8 mouse cellular contexts compared by ENCODE assay signal in the genomic region with DNA sequence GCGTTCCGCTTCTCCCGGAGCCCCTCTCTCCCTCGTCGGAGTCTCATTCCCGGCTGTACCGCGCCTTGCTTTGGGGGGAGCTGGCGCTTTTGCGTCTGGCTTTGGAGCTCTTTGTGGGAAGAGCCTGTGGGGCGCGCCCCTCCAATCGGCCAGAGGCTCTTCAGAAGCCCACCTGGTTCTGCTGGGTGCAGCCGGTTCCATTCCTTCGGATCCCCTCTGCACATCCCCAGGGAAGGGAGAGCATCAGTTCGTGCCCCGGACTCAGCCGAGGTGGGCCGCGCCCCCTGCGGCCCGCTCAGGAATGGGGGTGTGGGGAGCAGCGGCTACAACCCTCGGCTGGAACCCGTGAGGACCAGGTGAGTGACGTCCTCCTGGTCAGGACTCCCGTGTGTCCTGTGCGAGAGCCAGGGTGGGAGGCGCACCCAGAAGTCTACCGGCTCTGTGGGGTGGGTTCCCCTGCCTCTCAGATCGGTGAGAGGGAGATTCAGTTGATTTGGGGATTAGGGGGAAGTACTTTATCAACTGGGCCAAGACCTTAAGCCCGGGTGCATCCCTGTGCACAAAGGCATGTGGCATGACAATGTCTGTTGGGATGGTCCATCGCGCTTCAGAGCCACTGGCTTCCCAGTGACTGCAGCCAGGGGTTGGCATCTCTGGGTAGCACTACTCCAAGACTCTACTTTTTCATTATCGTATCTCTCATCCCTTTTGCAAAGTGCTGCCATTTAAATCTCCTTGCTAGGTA. TPM values are rescaled to one million over a fixed set of nuclear protein-coding genes. Genes with fewer than 3 reads are reported as not detected.
DNase-seq lines count a peak whose midpoint lies in the region; ATAC-seq and TF ChIP-seq lines count a peak whose summit lies in the region.

No protein-coding gene starts in this region.

- H3K36me3 ChIP-seq in kidney, adult 2 months (ENCODE audit: control insufficient read depth, insufficient read depth, low read length), result no peaks in the 10 kb centered on the region
- H3K36me3 ChIP-seq in G1E (replicated peaks), result no peaks in the 10 kb centered on the region
- no peaks in the 10 kb centered on the region for H3K36me3 ChIP-seq in forebrain, embryonic 12.5 days (replicated peaks)
- H3K36me3 ChIP-seq in limb, embryonic 13.5 days, result 0 out of 2 replicates have a peak, but pooled peaks cover 1% of the 10 kb centered on the region
- H3K36me3 ChIP-seq in neural tube, embryonic 15.5 days, result no peaks in the 10 kb centered on the region

- H3K9ac ChIP-seq in forebrain, embryonic 12.5 days, result peak overlapping the region; percentile 93
- peak overlapping the region; percentile 89 for H3K9ac ChIP-seq in limb, embryonic 13.5 days
- H3K9ac ChIP-seq in neural tube, embryonic 15.5 days (replicated peaks), result peak overlapping the region; percentile 87

- H3K9me3 ChIP-seq in G1E (replicated peaks), result no peaks in the 10 kb centered on the region
- no peaks in the 10 kb centered on the region for H3K9me3 ChIP-seq in forebrain, embryonic 12.5 days
- no peaks in the 10 kb centered on the region for H3K9me3 ChIP-seq in limb, embryonic 13.5 days
- no peaks in the 10 kb centered on the region for H3K9me3 ChIP-seq in neural tube, embryonic 15.5 days (replicated peaks)

- ATAC-seq in G1E (ENCODE audit: extremely low read depth, insufficient number of reproducible peaks, low FRiP score, poor library complexity, severe bottlenecking), result no peak
- peak; percentile 69 for ATAC-seq in forebrain, embryonic 12.5 days (ENCODE audit: low FRiP score)
- no peak; the same call in none of the 2 replicates for ATAC-seq in limb, embryonic 13.5 days (ENCODE audit: low FRiP score, low read depth)
- ATAC-seq in neural tube, embryonic 15.5 days (ENCODE audit: low FRiP score), result peak; percentile 57

- no peak for TF ChIP-seq POLR2A in kidney, adult 2 months (IDR thresholded peaks at IDR 0.05; ENCODE audit: low read depth, low read length)

- no peaks in the 10 kb centered on the region for H3K27me3 ChIP-seq in kidney, adult 2 months (replicated peaks; ENCODE audit: control insufficient read depth, insufficient read depth, low read length)
- peaks cover 29% of the 10 kb centered on the region for H3K27me3 ChIP-seq in G1E (ENCODE audit: insufficient read depth, low read length)
- H3K27me3 ChIP-seq in forebrain, embryonic 12.5 days, result no peaks in the 10 kb centered on the region
- no peaks in the 10 kb centered on the region for H3K27me3 ChIP-seq in limb, embryonic 13.5 days
- no peaks in the 10 kb centered on the region for H3K27me3 ChIP-seq in neural tube, embryonic 15.5 days (replicated peaks)

- peak overlapping the region; percentile 87 for H3K4me2 ChIP-seq in forebrain, embryonic 12.5 days
- peak overlapping the region; percentile 91 for H3K4me2 ChIP-seq in limb, embryonic 13.5 days (replicated peaks)
- peak overlapping the region; percentile 78 for H3K4me2 ChIP-seq in neural tube, embryonic 15.5 days

- no peak for DNase-seq in kidney, adult 2 months
- DNase-seq in kidney, adult 8-10 months, result no peak
- no peak for DNase-seq in G1E (ENCODE audit: low spot score)
- DNase-seq in spleen, adult 12 weeks (ENCODE audit: low spot score), result no peak
- no peak for DNase-seq in layer of hippocampus, postnatal 36 days

- 5% methylated on average over 35 of the region's 35 CpGs for WGBS in kidney, adult 2 months
- under 1% methylated on average over 35 of the region's 35 CpGs for WGBS in forebrain, embryonic 12.5 days
- under 1% methylated on average over 35 of the region's 35 CpGs for WGBS in limb, embryonic 13.5 days
- under 1% methylated on average over 35 of the region's 35 CpGs for WGBS in neural tube, embryonic 15.5 days

- no peak overlapping the region for H3K27ac ChIP-seq in kidney, adult 2 months (ENCODE audit: insufficient read depth, low read depth, low read length)
- peak overlapping the region; percentile 94 for H3K27ac ChIP-seq in forebrain, embryonic 12.5 days
- peak overlapping the region; percentile 93 for H3K27ac ChIP-seq in limb, embryonic 13.5 days
- H3K27ac ChIP-seq in neural tube, embryonic 15.5 days (replicated peaks), result peak overlapping the region; percentile 84

- H3K4me1 ChIP-seq in kidney, adult 2 months (ENCODE audit: control insufficient read depth, insufficient read depth, low read length), result no peaks in the 10 kb centered on the region
- H3K4me1 ChIP-seq in G1E (ENCODE audit: insufficient read depth, low read depth, low read length), result peaks cover 7% of the 10 kb centered on the region; the same call in 1 of the 2 replicates
- peaks cover 44% of the 10 kb centered on the region for H3K4me1 ChIP-seq in forebrain, embryonic 12.5 days
- peaks cover 35% of the 10 kb centered on the region for H3K4me1 ChIP-seq in limb, embryonic 13.5 days
- peaks cover 36% of the 10 kb centered on the region for H3K4me1 ChIP-seq in neural tube, embryonic 15.5 days

- peak overlapping the region; percentile 66 for H3K4me3 ChIP-seq in kidney, adult 2 months (ENCODE audit: insufficient read depth, low read depth, low read length)
- peak overlapping the region; percentile 40; the same call in 1 of the 2 replicates for H3K4me3 ChIP-seq in G1E (ENCODE audit: low read depth, low read length)
- peak overlapping the region; percentile 83 for H3K4me3 ChIP-seq in forebrain, embryonic 12.5 days (replicated peaks)
- H3K4me3 ChIP-seq in limb, embryonic 13.5 days, result peak overlapping the region; percentile 76
- peak overlapping the region; percentile 85 for H3K4me3 ChIP-seq in neural tube, embryonic 15.5 days (replicated peaks)

- no peak for TF ChIP-seq CTCF in kidney, adult 2 months (conservative IDR thresholded peaks at IDR 0.05; ENCODE audit: insufficient read depth, insufficient read length, low read depth, low read length)
- no peak for TF ChIP-seq CTCF in G1E (IDR thresholded peaks at IDR 0.05; ENCODE audit: low read depth, low read length)

RNA-seq across cellular contexts. Expression of a gene that starts 13.2 kb away (rescaled TPM):
- polyA plus RNA-seq in kidney, adult 2 months (2012; rRNA removed), result 1.4 and 1.7 TPM in 2 replicates
- total RNA-seq in G1E (2014; fragmentation: Nextera tagmentation), result not detected in 2 replicates
- 0.06 and 0.11 TPM in 2 replicates for total RNA-seq in G1E (2017)
- polyA plus RNA-seq in G1E (2012), result not detected in 2 replicates
- polyA plus RNA-seq in forebrain, embryonic 12.5 days (2016; fragmentation: Nextera tagmentation; extraction: Ambion mirVana), result 3.4 and 3.7 TPM in 2 replicates
- 1.8 TPM in 2 replicates for polyA plus RNA-seq in limb, embryonic 13.5 days (2015; fragmentation: Nextera tagmentation; extraction: Ambion mirVana)
- polyA plus RNA-seq in neural tube, embryonic 15.5 days (2015; fragmentation: Nextera tagmentation; extraction: Ambion mirVana), result 2.3 and 2.6 TPM in 2 replicates
- total RNA-seq in layer of hippocampus, postnatal 36 days (2021), result 10 to 100 TPM; 69.1 to 82.3 TPM

RNA-seq across cellular contexts. Expression of a gene that starts 45.6 kb away (rescaled TPM):
- 21.0 and 23.2 TPM in 2 replicates for polyA plus RNA-seq in kidney, adult 2 months (2012; rRNA removed)
- total RNA-seq in G1E (2014; fragmentation: Nextera tagmentation) (75.8 and 90.2 TPM in 2 replicates), G1E (2017) (37.5 and 66.8 TPM in 2 replicates)
- polyA plus RNA-seq in G1E (2012), result 11.0 and 12.4 TPM in 2 replicates
- 106 and 107 TPM in 2 replicates for polyA plus RNA-seq in forebrain, embryonic 12.5 days (2016; fragmentation: Nextera tagmentation; extraction: Ambion mirVana)
- polyA plus RNA-seq in limb, embryonic 13.5 days (2015; fragmentation: Nextera tagmentation; extraction: Ambion mirVana), result 97.3 and 107 TPM in 2 replicates
- polyA plus RNA-seq in neural tube, embryonic 15.5 days (2015; fragmentation: Nextera tagmentation; extraction: Ambion mirVana), result 126 and 138 TPM in 2 replicates
- total RNA-seq in layer of hippocampus, postnatal 36 days (2021), result 10 to 100 TPM; 65.9 to 73.3 TPM

Comparison
In these comparisons a context has a peak if more than half of its experiments do, and no peak if none do; other contexts are left out.
1. ATAC-seq: peak in forebrain, embryonic 12.5 days (single experiment) and neural tube, embryonic 15.5 days (single experiment); none in G1E (single experiment) and limb, embryonic 13.5 days (single experiment).
2. Peak in every context shown above with its lines, with median percentiles within 50 percentile points of each other: H3K4me3 ChIP-seq, H3K4me2 ChIP-seq and H3K9ac ChIP-seq.